Mouse (Mus musculus) left cerebral cortex, postnatal 36 days (tissue): ENCODE results near the gene Bmp10. TPM values are rescaled to one million over a fixed set of nuclear protein-coding genes. Genes with fewer than 3 reads are reported as not detected.

Experiments
- DNase-seq, 2 experiments: peaks; one replicate each; pipeline ENCODE4 v3.0.0; 2021 to 2022; ENCODE audit warnings: low spot score in 2 of 2, mixed read lengths in 1 of 2
- intact Hi-C: fragments of 180-260 bp; cut with DNase I; formaldehyde crosslinking; loops from one replicate; pipeline ENCODE4 v1.15.1; 2025
- total RNA-seq, 2 experiments: library from RNA; stranded (reverse); gene quantifications; 2 replicates each; pipeline ENCODE4 v1.2.3; 2021

The Bmp10 gene
- total RNA-seq, result not detected

GRCm38 (mm10) chr6:87428487-87429044 lies at the start of gene Bmp10:
Gene Bmp10, plus strand, starts transcription at chr6:87428994.
- intact Hi-C loops, result no loop called here
- no peak for DNase-seq

- peak in 1 of 2 experiments; percentile 16 for DNase-seq
- intact Hi-C loops, result no loop called here
Measured at GRCm38 (mm10) chr6:87383926-87384691, 44.7 kb upstream of the Bmp10 start.

GRCm38 (mm10) chr6:87384761-87385160 lies 44.0 kb upstream of the Bmp10 start:
- intact Hi-C loops, result loop anchor here (5.0 kb wide), 1 partner anchor 47 kb away; the partner anchor contains the start of gene Antxr1
- DNase-seq, result no peak

- intact Hi-C loops, result loop anchor here (1.0 to 5.0 kb wide), 2 partner anchors 49 to 285 kb away; partner anchors contain the start of gene Antxr1
- peak; percentile 53 to 68 for DNase-seq
Measured at GRCm38 (mm10) chr6:87386203-87386602, 42.6 kb upstream of the Bmp10 start.

GRCm38 (mm10) chr6:87386681-87387080 lies 42.1 kb upstream of the Bmp10 start:
- no peak for DNase-seq
- intact Hi-C loops, result loop anchor here (1.0 to 5.0 kb wide), 2 partner anchors 49 to 285 kb away; partner anchors contain the start of gene Antxr1

- DNase-seq, result no peak
- intact Hi-C loops, result loop anchor here (5.0 kb wide), 1 partner anchor 52 kb away; the partner anchor contains the start of gene Antxr1
Measured at GRCm38 (mm10) chr6:87388877-87389276, 39.9 kb upstream of the Bmp10 start, which contains the start of gene Gkn3. Gene Gkn3, minus strand, starts transcription at chr6:87388935.

GRCm38 (mm10) chr6:87389455-87389989 lies 39.3 kb upstream of the Bmp10 start:
- intact Hi-C loops, result loop anchor here (5.0 kb wide), 1 partner anchor 52 kb away; the partner anchor contains the start of gene Antxr1
- no peak for DNase-seq

- intact Hi-C loops, result no loop called here
- no peak for DNase-seq
Measured at GRCm38 (mm10) chr6:87393466-87394205, 35.2 kb upstream of the Bmp10 start.

GRCm38 (mm10) chr6:87394783-87395182 lies 34.0 kb upstream of the Bmp10 start:
- no peak for DNase-seq
- intact Hi-C loops, result loop anchor here (5.0 kb wide), 2 partner anchors 58 to 128 kb away; no protein-coding TSS in a partner anchor

- DNase-seq, result peak; percentile 32 to 54
- intact Hi-C loops, result loop anchor here (5.0 kb wide), 2 partner anchors 53 to 123 kb away; no protein-coding TSS in a partner anchor
Measured at GRCm38 (mm10) chr6:87399137-87399536, 29.7 kb upstream of the Bmp10 start.

- intact Hi-C loops, result loop anchor here (5.0 kb wide), 2 partner anchors 52 to 122 kb away; no protein-coding TSS in a partner anchor
- no peak for DNase-seq
Measured at GRCm38 (mm10) chr6:87399886-87400566, 28.8 kb upstream of the Bmp10 start.

GRCm38 (mm10) chr6:87401456-87401855 lies 27.3 kb upstream of the Bmp10 start:
- intact Hi-C loops, result no loop called here

GRCm38 (mm10) chr6:87412011-87412410 lies 16.8 kb upstream of the Bmp10 start:
- DNase-seq, result no peak
- intact Hi-C loops, result no loop called here

More at GRCm38 (mm10) chr6:87401456-87401855, 27.3 kb upstream of the Bmp10 start:
- no peak for DNase-seq

- no peak for DNase-seq
- intact Hi-C loops, result no loop called here
Measured at GRCm38 (mm10) chr6:87422304-87422703, 6.5 kb upstream of the Bmp10 start.

- intact Hi-C loops, result no loop called here
- no peak for DNase-seq
Measured at GRCm38 (mm10) chr6:87424037-87424816, 4.6 kb upstream of the Bmp10 start.

- intact Hi-C loops, result no loop called here
- DNase-seq, result no peak
Measured at GRCm38 (mm10) chr6:87426954-87427353, 1.8 kb upstream of the Bmp10 start.

GRCm38 (mm10) chr6:87427616-87428015 lies 1.2 kb upstream of the Bmp10 start:
- intact Hi-C loops, result no loop called here
- DNase-seq, result no peak

GRCm38 (mm10) chr6:87435791-87436190 lies 7.0 kb downstream of the Bmp10 start:
- intact Hi-C loops, result no loop called here
- no peak for DNase-seq
